Mouse (Mus musculus) limb, embryonic 12.5 days (tissue): ENCODE data around the gene Bcr. TPM values are rescaled to one million over a fixed set of nuclear protein-coding genes. Genes with fewer than 3 reads are reported as not detected.

Experiments used
- ATAC-seq: fragments of 200-750 bp; cut with Nextera tagmentation; 2 replicates; pipeline ENCODE4 v1.8.0; 2017; ENCODE audit warnings: low read depth, moderate TSS enrichment; ENCODE audit not compliant: insufficient number of reproducible peaks, insufficient read depth, low FRiP score, low TSS enrichment
- H3K27ac ChIP-seq: fragments of 300-500 bp; sonication (generic); 2 replicates; pipeline ENCODE4 v1.5.1; 2016; ENCODE audit warnings: mild to moderate bottlenecking, moderate library complexity
- H3K27me3 ChIP-seq: fragments of 300-500 bp; sonication (generic); 2 replicates; pipeline ENCODE4 v1.6.1; 2016; ENCODE audit warnings: mild to moderate bottlenecking, moderate library complexity
- H3K36me3 ChIP-seq: fragments of 300-500 bp; sonication (generic); 2 replicates; pipeline ENCODE4 v1.6.1; 2016; ENCODE audit warnings: mild to moderate bottlenecking, moderate library complexity
- H3K4me1 ChIP-seq: fragments of 300-500 bp; sonication (generic); replicated peaks from 2 replicates; pipeline ENCODE4 v1.6.1; 2016
- H3K4me2 ChIP-seq: fragments of 300-500 bp; sonication (generic); 2 replicates; pipeline ENCODE4 v1.6.1; 2016; ENCODE audit warnings: mild to moderate bottlenecking, moderate library complexity
- H3K4me3 ChIP-seq: fragments of 300-500 bp; sonication (generic); replicated peaks from 2 replicates; pipeline ENCODE4 v1.5.1; 2016; ENCODE audit warnings: mild to moderate bottlenecking
- H3K9ac ChIP-seq: fragments of 300-500 bp; sonication (generic); replicated peaks from 2 replicates; pipeline ENCODE4 v1.6.1; 2016; ENCODE audit warnings: mild to moderate bottlenecking, moderate library complexity
- H3K9me3 ChIP-seq: fragments of 300-500 bp; sonication (generic); 2 replicates; pipeline ENCODE4 v1.6.1; 2016; ENCODE audit warnings: mild to moderate bottlenecking, moderate library complexity
- WGBS: fragments of 180-500 bp; shearing (Covaris S2); methylation state at CpG from one replicate; pipeline ENCODE4 v1.1.7; 2016; 5-methylcytosine and 5-hydroxymethylcytosine counted together
- polyA plus RNA-seq: library from polyadenylated mRNA; unstranded; fragments of >200 nt; fragmentation: Nextera tagmentation; extraction: Ambion mirVana; gene quantifications from 2 replicates; pipeline ENCODE4 v1.2.1, GENCODE M21; 2016

Bcr gene
- polyA plus RNA-seq, 1 experiment from 2014 or later, result 9.9 TPM

GRCm38 (mm10) chr10:75224154-75224553, 163.8 kb downstream of the Bcr start:
- no peak overlapping the region for H3K4me3 ChIP-seq
- no peak for ATAC-seq
- H3K4me1 ChIP-seq, result peaks cover 8% of the 10 kb centered on the region
- H3K36me3 ChIP-seq, result no peaks in the 10 kb centered on the region
- H3K27me3 ChIP-seq, result no peaks in the 10 kb centered on the region
- no peak overlapping the region for H3K9ac ChIP-seq
- 75% methylated on average over 3 of the region's 3 CpGs for WGBS
- no peaks in the 10 kb centered on the region for H3K9me3 ChIP-seq
- no peak overlapping the region for H3K27ac ChIP-seq
- H3K4me2 ChIP-seq, result no peak overlapping the region

GRCm38 (mm10) chr10:75224630-75225029, 164.2 kb downstream of the Bcr start:
- ATAC-seq, result no peak
- no CpG with 5 or more reads among the region's 2 CpGs for WGBS

GRCm38 (mm10) chr10:75227381-75227780, 167.0 kb downstream of the Bcr start:
- ATAC-seq, result no peak
- no peak overlapping the region for H3K4me3 ChIP-seq
- H3K9me3 ChIP-seq, result no peaks in the 10 kb centered on the region
- H3K27ac ChIP-seq, result no peak overlapping the region
- no peaks in the 10 kb centered on the region for H3K27me3 ChIP-seq
- no peak overlapping the region for H3K9ac ChIP-seq
- peaks cover 3% of the 10 kb centered on the region; the same call in 1 of the 2 replicates for H3K4me1 ChIP-seq
- 87% methylated on average over 3 of the region's 3 CpGs for WGBS
- H3K36me3 ChIP-seq, result peaks cover 20% of the 10 kb centered on the region
- H3K4me2 ChIP-seq, result no peak overlapping the region

More at GRCm38 (mm10) chr10:75224630-75225029, 164.2 kb downstream of the Bcr start:
- no peak overlapping the region for H3K4me3 ChIP-seq
- H3K27ac ChIP-seq, result no peak overlapping the region
- H3K4me2 ChIP-seq, result no peak overlapping the region
- no peaks in the 10 kb centered on the region for H3K36me3 ChIP-seq
- no peaks in the 10 kb centered on the region for H3K9me3 ChIP-seq
- no peak overlapping the region for H3K9ac ChIP-seq
- H3K4me1 ChIP-seq, result peaks cover 8% of the 10 kb centered on the region
- H3K27me3 ChIP-seq, result no peaks in the 10 kb centered on the region

GRCm38 (mm10) chr10:75230572-75230971, 170.2 kb downstream of the Bcr start:
- Histone ChIP-seq H3K4me2 (no peak overlapping the region), H3K9me3 (no peaks in the 10 kb centered on the region), H3K27ac (no peak overlapping the region), H3K4me3 (no peak overlapping the region), H3K4me1 (no peaks in the 10 kb centered on the region), H3K9ac (no peak overlapping the region), H3K27me3 (no peaks in the 10 kb centered on the region), H3K36me3 (peaks cover 34% of the 10 kb centered on the region)
- 88% methylated on average over 4 of the region's 4 CpGs for whole genome bisulfite sequencing
- ATAC-seq, result no peak

- no peak for ATAC-seq
- H3K36me3 ChIP-seq, result peaks cover 41% of the 10 kb centered on the region
- WGBS, result 83% methylated on average over 1 of the region's 1 CpGs
These were observed 171.5 kb downstream of the Bcr start for GRCm38 (mm10) chr10:75231876-75232275.

GRCm38 (mm10) chr10:75232612-75233155, 172.3 kb downstream of the Bcr start:
- H3K9me3 ChIP-seq, result no peaks in the 10 kb centered on the region
- H3K4me2 ChIP-seq, result no peak overlapping the region
- H3K4me3 ChIP-seq, result no peak overlapping the region
- H3K4me1 ChIP-seq, result no peaks in the 10 kb centered on the region
- no peak overlapping the region for H3K27ac ChIP-seq
- no peak overlapping the region for H3K9ac ChIP-seq
- H3K27me3 ChIP-seq, result no peaks in the 10 kb centered on the region
- no peak for ATAC-seq
- WGBS, result 97% methylated on average over 4 of the region's 4 CpGs
- peaks cover 48% of the 10 kb centered on the region for H3K36me3 ChIP-seq

More at GRCm38 (mm10) chr10:75231876-75232275, 171.5 kb downstream of the Bcr start:
- H3K4me1 ChIP-seq, result no peaks in the 10 kb centered on the region
- H3K27ac ChIP-seq, result no peak overlapping the region
- no peak overlapping the region for H3K9ac ChIP-seq
- no peak overlapping the region for H3K4me3 ChIP-seq
- H3K9me3 ChIP-seq, result no peaks in the 10 kb centered on the region
- no peaks in the 10 kb centered on the region for H3K27me3 ChIP-seq
- H3K4me2 ChIP-seq, result no peak overlapping the region

GRCm38 (mm10) chr10:75233489-75233888, 173.1 kb downstream of the Bcr start:
- Histone ChIP-seq H3K9ac (no peak overlapping the region), H3K36me3 (peaks cover 53% of the 10 kb centered on the region), H3K4me3 (no peak overlapping the region), H3K27ac (no peak overlapping the region), H3K27me3 (no peaks in the 10 kb centered on the region), H3K4me2 (no peak overlapping the region), H3K9me3 (no peaks in the 10 kb centered on the region), H3K4me1 (no peaks in the 10 kb centered on the region)
- 0 out of 2 replicates have a peak, but pooled peaks have one; percentile 66 for ATAC-seq
- WGBS, result 92% methylated on average over 2 of the region's 2 CpGs

Other genes starting within 250 kb of the Bcr start
- gene Gnaz, start 93.4 kb upstream of the Bcr start, polyA plus RNA-seq, result 3.1 and 3.9 TPM in 2 replicates
- gene Rsph14, start 28.0 kb upstream of the Bcr start, polyA plus RNA-seq, result not detected in 2 replicates
- gene Rab36, start 23.5 kb upstream of the Bcr start, polyA plus RNA-seq, result 11.7 and 13.5 TPM in 2 replicates
- gene Specc1l, start 151.5 kb downstream of the Bcr start, polyA plus RNA-seq, result 49.8 and 50.8 TPM in 2 replicates